Mouse (Mus musculus): ENCODE measurements around the gene Lrfn3.
A peak's percentile ranks its signal among the peaks of the same experiment; 100 is the strongest.

The Lrfn3 gene

GRCm38 (mm10) chr7:30314721-30315155 is 47.8 kb downstream of the Lrfn3 start, which contains the start of gene Syne4:
Syne4 (plus strand) TSS chr7:30314807.
- DNase-seq (ENCODE audit: low read depth, low spot score): no peak

GRCm38 (mm10) chr7:30313666-30314320 is 48.8 kb downstream of the Lrfn3 start:
- no peak for DNase-seq (ENCODE audit: low read depth, low spot score)

GRCm38 (mm10) chr7:30310136-30310535 is 52.4 kb downstream of the Lrfn3 start:
- DNase-seq (ENCODE audit: low read depth, low spot score): no peak

GRCm38 (mm10) chr7:30309395-30310129 is 53.0 kb downstream of the Lrfn3 start:
- no peak for DNase-seq (ENCODE audit: low read depth, low spot score)

GRCm38 (mm10) chr7:30308076-30309005 is 54.2 kb downstream of the Lrfn3 start, which contains the start of gene Alkbh6:
Alkbh6 (plus strand) TSS chr7:30308717.
- DNase-seq (ENCODE audit: low read depth, low spot score): peak; percentile 94

GRCm38 (mm10) chr7:30306083-30306779 is 56.3 kb downstream of the Lrfn3 start:
- no peak for DNase-seq (ENCODE audit: low read depth, low spot score)
